Mouse (Mus musculus): ENCODE data around the gene Srrm4.

DNA sequence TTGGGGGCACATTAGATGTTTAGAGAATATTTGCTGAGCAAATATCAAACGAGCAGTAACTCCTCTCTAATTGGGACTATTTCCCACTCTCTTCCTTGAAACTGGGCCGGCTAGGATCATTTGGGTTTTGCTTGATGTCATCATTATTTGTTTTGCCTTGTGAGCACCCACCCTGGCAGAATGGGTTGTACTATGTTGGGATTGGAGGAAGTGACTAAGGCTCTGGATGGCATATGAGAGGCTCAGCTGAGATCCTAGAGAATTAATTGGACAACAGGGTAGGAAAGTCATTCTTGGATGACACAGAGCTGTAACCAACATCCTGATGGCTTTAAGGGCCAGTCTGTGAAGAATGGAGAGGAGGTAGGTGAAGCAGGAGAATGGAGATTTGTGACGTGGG is 185.1 kb downstream of the Srrm4 start:
- TF ChIP-seq EP300 (optimal IDR thresholded peaks at IDR 0.05) (no peak), CTCF (IDR thresholded peaks at IDR 0.05; ENCODE audit: low read depth) (no peak)
